Mouse (Mus musculus) lung, adult 2 months (tissue): Measurements from ENCODE around the gene Pkn1. TPM values are rescaled to one million over a fixed set of nuclear protein-coding genes. Genes with fewer than 3 reads are reported as not detected.
A peak's percentile ranks its signal among the peaks of the same experiment; 100 is the strongest.

ENCODE experiments used
- DNase-seq: peaks from one replicate; pipeline ENCODE4 v3.0.0; 2022
- H3K4me1 ChIP-seq: fragments of 200-500 bp; 2 replicates; pipeline ENCODE4 v1.6.1; 2011; ENCODE audit warnings: low read length; ENCODE audit not compliant: control insufficient read depth, insufficient read depth
- H3K4me3 ChIP-seq: fragments of 200-500 bp; replicated peaks from 2 replicates; pipeline ENCODE3; 2011; ENCODE audit warnings: low read depth, mild to moderate bottlenecking, control low read depth, low read length; ENCODE audit errors: extremely low read depth
- CTCF ChIP-seq: fragments of 200-500 bp; IDR thresholded peaks from 2 replicates; pipeline ENCODE4 v1.5.1; 2011; ENCODE audit warnings: mild to moderate bottlenecking, low read length, control low read depth; ENCODE audit not compliant: insufficient read depth
- POLR2A ChIP-seq: fragments of 200-500 bp; IDR thresholded peaks from 2 replicates; pipeline ENCODE4 v1.6.1; 2011; ENCODE audit warnings: low read depth, mild to moderate bottlenecking, control low read depth, low read length, borderline replicate concordance; ENCODE audit errors: extremely low read depth
- WGBS: fragments of 180-500 bp; shearing (Covaris S2); methylation state at CpG from one replicate; pipeline ENCODE4 v1.1.7; 2018; 5-methylcytosine and 5-hydroxymethylcytosine counted together
- polyA plus RNA-seq: library from polyadenylated mRNA; depleted of rRNA; stranded (reverse); fragments of >200 nt; gene quantifications from 2 replicates; pipeline ENCODE4 v1.2.3, GENCODE M21; 2012

The Pkn1 gene
- polyA plus RNA-seq, 1 experiment: 168 TPM

DNA sequence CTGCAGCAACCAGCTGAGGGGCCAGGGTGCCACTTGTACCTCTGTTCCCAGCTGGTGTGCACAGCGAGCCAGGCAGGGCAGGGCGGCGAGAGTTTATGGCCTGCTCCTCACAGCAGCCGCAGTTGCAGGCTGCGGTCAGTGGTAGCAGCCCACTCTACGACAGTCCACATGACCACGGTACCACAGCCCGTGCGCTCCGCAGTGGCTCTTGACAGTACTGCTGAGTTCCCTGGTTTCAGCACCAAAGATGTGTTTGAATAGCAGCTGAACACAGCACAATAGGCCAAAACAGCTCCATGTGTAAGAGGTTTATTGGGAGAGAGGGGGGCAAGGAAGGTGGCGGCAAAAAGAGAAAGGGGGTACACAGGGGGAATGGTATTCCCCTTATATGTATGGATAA is 51.5 kb downstream of the Pkn1 start:
- WGBS: 95% methylated on average over 11 of the region's 11 CpGs
- no peak for DNase-seq
- H3K4me3 ChIP-seq: no peak overlapping the region
- peaks cover 3% of the 10 kb centered on the region; the same call in 1 of the 2 replicates for H3K4me1 ChIP-seq
- TF ChIP-seq CTCF: no peak
- TF ChIP-seq POLR2A: no peak

- H3K4me3 ChIP-seq: no peak overlapping the region
- DNase-seq: no peak
- WGBS: 41% methylated on average over 5 of the region's 5 CpGs
- TF ChIP-seq CTCF (no peak), POLR2A (no peak)
- H3K4me1 ChIP-seq: no peaks in the 10 kb centered on the region
Measured at GRCm38 (mm10) chr8:83639649-83640048, 59.3 kb downstream of the Pkn1 start.

DNA sequence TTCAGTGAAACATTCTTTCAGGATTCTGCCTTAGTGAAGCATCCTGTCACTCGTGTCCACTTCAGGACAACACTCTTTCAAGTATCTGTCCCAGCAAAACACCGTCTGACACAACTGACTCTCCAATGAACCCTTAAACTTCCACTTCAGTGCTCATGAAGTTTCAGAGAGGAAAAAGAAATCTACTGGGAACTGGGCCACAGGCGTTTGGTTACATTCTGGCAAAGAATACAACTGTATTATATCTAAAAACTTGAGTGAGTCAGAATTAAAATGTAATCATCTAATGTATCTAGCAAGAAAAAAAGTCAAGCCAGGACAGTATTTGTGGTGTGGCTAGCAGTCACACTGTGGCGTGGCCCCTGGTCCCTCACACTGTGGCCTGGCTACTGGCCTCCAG is 60.1 kb downstream of the Pkn1 start:
- TF ChIP-seq POLR2A: no peak
- TF ChIP-seq CTCF: no peak
- WGBS: 59% methylated on average over 4 of the region's 4 CpGs
- no peak for DNase-seq
- no peak overlapping the region for H3K4me3 ChIP-seq
- no peaks in the 10 kb centered on the region for H3K4me1 ChIP-seq

- H3K4me3 ChIP-seq: no peak overlapping the region
- no peak for DNase-seq
- WGBS: 75% methylated on average over 7 of the region's 7 CpGs
Measured at GRCm38 (mm10) chr8:83632083-83632707, 66.8 kb downstream of the Pkn1 start.

DNA sequence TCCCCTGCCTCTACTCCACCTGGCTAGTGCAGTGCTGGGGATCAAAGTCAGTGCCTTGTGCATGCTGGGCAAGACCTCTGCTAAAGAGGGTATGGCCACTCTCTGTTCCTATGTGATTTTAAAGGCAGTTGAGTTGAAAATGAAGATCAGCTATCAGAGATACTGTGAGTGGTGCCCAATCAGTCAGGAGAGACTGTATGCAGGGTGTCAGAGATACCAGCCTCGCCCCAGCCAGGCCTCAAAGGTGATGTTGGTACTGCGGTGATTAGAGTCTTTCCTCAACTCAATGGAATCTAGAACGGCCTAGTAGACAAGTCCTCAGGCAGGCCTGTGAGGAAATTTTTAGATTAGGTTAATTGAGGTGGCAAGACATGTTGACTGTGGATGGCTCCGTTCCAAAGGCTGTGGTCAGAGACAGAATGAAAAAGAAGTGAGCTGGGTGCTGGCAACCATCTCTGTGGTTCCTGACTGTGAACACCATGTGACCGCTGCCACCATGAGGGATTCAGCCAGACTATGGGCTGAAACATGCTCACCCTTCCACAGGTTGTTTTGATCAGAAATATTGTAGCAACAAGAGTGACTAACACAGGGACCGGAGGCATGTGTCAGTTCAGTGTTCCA is 73.2 kb downstream of the Pkn1 start:
- Histone ChIP-seq H3K4me3 (no peak overlapping the region), H3K4me1 (peaks cover 2% of the 10 kb centered on the region; the same call in 1 of the 2 replicates)
- TF ChIP-seq CTCF (no peak), POLR2A (no peak)
- 79% methylated on average over 6 of the region's 6 CpGs for WGBS
- DNase-seq: no peak

More at GRCm38 (mm10) chr8:83632083-83632707, 66.8 kb downstream of the Pkn1 start:
- TF ChIP-seq POLR2A: no peak
- no peak for TF ChIP-seq CTCF
- no peaks in the 10 kb centered on the region for H3K4me1 ChIP-seq

GRCm38 (mm10) chr8:83624739-83625138 is 74.2 kb downstream of the Pkn1 start:
- H3K4me3 ChIP-seq: no peak overlapping the region
- TF ChIP-seq CTCF: peak; percentile 60
- TF ChIP-seq POLR2A: no peak
- H3K4me1 ChIP-seq: peaks cover 2% of the 10 kb centered on the region; the same call in 1 of the 2 replicates
- no peak for DNase-seq
- 31% methylated on average over 3 of the region's 3 CpGs for WGBS

DNA sequence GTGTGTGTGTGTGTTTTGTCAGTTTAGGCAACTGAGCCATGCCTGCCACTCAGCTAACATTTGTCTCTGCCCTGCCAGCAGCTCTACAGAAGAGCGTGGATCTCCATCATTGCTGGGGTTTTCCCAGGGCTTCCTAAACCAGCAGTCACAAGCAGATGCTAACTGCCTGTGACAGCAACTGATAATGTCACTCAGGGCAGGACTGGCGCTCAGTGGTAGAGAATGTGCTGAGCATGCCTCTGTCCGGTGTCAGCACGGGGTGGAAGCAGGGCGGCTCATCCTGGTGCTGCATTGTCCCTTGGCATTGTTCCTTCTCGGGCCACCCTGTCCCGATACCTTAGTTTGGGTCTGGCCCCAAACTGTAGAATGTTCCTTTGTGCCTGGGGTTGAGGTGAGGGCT is 75.4 kb downstream of the Pkn1 start:
- H3K4me1 ChIP-seq: peaks cover 2% of the 10 kb centered on the region; the same call in 1 of the 2 replicates
- no peak for DNase-seq
- WGBS: 80% methylated on average over 7 of the region's 7 CpGs
- no peak for TF ChIP-seq CTCF
- TF ChIP-seq POLR2A: no peak
- H3K4me3 ChIP-seq: no peak overlapping the region

- WGBS: 8% methylated on average over 23 of the region's 23 CpGs
- peak overlapping the region; percentile 60 for H3K4me3 ChIP-seq
Measured at GRCm38 (mm10) chr8:83622389-83622989, 76.5 kb downstream of the Pkn1 start.

GRCm38 (mm10) chr8:83621691-83622388 is 77.1 kb downstream of the Pkn1 start:
- 49% methylated on average over 15 of the region's 15 CpGs for WGBS
- DNase-seq: no peak
- TF ChIP-seq POLR2A (0 out of 2 replicates have a peak, but pooled peaks have one; percentile 16), CTCF (no peak)
- H3K4me3 ChIP-seq: peak overlapping the region; percentile 60
- peaks cover 2% of the 10 kb centered on the region; the same call in 1 of the 2 replicates for H3K4me1 ChIP-seq

More at GRCm38 (mm10) chr8:83622389-83622989, 76.5 kb downstream of the Pkn1 start:
- TF ChIP-seq POLR2A (no peak), CTCF (peak; percentile 96)
- DNase-seq: peak; percentile 85
- H3K4me1 ChIP-seq: peaks cover 2% of the 10 kb centered on the region; the same call in 1 of the 2 replicates
